Mouse (Mus musculus) adrenal gland, postnatal 4 days (tissue): ENCODE results near the gene Aup1. TPM values are rescaled to one million over a fixed set of nuclear protein-coding genes. Genes with fewer than 3 reads are reported as not detected.

ENCODE experiments used
- DNase-seq, 2 experiments: peaks; one replicate each; pipeline ENCODE4 v3.0.0; 2021 to 2022; ENCODE audit warnings: low spot score in 2 of 2, mixed read lengths in 2 of 2
- total RNA-seq, 2 experiments: library from RNA; stranded (reverse); gene quantifications; 2 replicates each; pipeline ENCODE4 v1.2.3; 2021

Aup1 gene
- total RNA-seq, 2 experiments from 2014 or later, result 170 to 175 TPM

DNA sequence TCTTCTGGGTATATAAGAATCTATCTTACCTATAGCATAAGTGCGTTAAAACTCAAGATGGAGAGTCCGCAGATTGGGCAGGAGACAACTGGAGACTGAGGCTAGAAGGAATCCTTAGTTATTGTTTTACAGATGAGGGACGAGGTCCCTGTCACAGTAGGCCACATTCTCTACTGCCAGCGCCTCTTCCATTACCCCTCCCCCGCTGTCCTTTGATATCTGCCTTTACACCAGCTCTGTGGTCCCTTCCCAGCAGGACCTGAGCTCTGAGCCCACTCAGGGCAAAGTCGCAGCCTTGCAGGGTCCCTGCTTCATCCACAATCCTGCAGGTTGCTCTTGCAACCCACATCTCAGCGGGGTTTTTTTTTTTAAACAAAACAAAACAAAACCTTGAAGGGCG is 13.9 kb downstream of the Aup1 start:
- no peak for DNase-seq

- no peak for DNase-seq
Observed at GRCm38 (mm10) chr6:83068706-83069487, 14.6 kb downstream of the Aup1 start.

DNA sequence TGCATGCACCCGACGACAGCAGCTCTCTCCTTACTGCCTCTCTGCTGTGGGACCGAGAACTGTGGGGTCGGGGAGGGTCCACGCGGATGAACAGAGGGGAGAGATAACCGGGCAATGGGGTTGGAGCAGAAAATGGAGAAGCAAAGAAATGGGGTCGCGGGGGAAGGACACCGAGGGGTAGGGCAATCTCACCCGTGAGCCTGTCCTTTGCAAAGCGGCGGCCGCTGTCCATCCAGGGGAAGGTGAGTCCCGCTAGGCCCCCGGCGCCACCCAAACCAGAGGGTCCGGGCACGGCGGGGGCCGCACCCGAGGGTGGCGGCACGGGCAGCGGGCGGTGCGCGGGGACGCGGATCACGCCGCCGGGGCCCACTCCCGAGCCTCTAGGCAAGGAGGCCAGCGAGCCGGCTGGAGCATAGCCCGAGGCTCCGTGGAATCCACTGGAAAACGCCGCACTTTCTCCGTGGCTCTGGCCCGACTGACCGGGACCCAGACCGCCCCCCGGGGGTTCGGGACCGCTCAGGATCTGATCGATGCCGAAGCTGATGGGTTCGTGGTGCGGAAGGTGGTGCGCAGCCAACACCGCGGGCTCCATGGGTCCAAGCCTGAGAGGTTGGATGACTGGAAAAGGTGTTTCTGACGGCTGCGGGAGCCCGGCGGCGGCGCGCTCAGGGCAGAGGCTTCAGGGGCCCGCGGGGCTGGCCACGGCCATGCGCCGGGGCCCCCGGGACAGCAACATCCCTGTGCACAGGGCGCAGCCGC is 15.3 kb downstream of the Aup1 start:
- DNase-seq, result no peak

GRCm38 (mm10) chr6:83070247-83070310 is 15.8 kb downstream of the Aup1 start, which contains the start of gene Tlx2:
Tlx2 (minus strand) TSS chr6:83070293.
- DNase-seq, result no peak

DNA sequence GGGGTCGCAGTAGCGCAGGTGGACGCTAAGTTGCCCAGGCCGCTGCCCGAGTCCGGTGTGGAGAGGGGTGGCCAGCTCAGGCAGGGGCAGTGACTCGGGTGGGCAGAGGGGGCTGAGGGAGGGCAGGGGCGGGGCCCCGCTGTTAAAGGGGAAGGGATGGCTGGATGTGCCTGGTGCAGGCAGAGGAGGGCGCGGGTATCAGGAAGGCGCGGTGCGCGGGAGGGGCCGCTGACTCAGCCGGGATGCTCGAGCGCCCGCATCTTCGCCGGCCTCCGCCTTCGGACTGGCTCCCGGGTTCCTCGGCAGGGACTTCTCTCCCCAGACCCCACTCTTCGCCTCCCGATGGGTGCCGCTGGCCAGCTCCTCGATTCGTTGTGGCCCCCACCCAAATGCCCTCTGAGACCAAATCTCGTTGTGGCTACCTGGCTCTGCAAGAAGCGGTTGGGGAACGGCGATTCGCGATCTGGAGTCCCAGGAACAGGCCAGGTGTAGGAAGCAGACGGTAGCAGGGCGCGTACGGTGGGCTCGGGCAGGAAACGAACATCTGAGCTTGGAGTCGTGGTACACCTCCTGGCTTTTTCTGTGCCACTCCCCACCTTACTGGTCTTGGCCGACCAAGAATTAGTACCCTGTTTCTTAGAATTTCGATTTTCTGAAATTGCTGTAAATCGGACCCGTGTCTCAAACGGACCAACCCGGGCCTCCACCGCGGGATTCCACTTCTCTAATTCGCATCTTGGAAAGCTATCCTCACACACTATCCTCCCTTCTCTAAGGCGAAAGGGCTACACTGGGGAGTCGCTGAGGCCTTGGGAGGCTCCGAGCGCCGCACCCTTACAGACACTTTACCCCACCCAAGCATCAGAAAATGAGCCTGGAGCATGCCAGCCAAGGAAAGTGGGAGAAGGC is 16.2 kb downstream of the Aup1 start:
- DNase-seq, result no peak

DNA sequence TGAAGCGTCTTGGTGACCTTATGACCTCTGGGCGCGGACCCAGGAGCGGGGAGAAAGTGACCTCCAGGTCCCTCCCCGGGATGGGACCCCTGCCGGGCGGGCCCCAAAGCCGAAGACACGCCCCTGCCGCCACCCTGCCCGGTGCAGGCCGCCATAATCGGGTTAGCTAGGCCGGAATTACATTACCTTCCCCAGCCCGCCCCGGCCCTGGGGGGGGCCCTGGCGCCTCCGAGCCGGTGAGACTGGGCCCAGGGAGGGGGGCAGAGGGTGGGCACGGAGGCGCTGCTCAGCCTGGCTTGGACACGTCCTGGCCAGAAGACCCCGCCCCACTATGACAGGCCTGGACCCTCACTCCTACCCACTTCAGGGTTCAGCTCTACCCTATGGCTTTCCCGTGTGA is 16.9 kb downstream of the Aup1 start:
- no peak for DNase-seq

- no peak for DNase-seq
Observed at GRCm38 (mm10) chr6:83074979-83075378, 20.7 kb downstream of the Aup1 start.

GRCm38 (mm10) chr6:83077630-83078323 is 23.5 kb downstream of the Aup1 start, which contains the start of gene Pcgf1:
Pcgf1 (plus strand) TSS chr6:83077869.
- peak in 1 of 2 experiments; percentile 38 for DNase-seq

DNA sequence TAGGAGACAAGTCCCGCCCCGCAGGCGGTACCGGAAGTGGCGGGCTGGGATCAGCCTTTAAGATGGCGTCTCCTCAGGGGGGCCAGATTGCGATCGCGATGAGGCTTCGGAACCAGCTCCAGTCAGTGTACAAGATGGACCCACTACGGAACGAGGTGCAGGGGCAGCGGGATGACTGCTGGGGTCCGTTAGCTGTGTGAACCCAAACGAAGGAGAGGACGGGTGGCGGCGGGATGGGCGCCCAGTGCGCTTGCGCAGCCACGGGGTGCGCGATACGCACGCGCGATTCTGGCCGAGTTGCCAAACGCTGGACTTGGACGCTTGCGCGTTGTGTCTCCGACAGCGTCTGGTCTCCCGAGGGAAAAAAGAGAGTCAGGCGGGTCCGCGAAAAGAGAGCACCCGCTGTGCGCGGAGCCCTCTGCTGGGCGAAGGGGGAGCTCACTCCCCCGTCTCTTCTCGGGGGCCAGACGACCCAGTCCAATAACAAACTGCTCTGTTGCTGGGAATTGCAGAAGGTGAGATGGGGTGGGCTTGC is 24.1 kb downstream of the Aup1 start:
- DNase-seq, result peak; percentile 95 to 97

- DNase-seq, result no peak
Observed at GRCm38 (mm10) chr6:83080210-83080609, 25.9 kb downstream of the Aup1 start.

DNA sequence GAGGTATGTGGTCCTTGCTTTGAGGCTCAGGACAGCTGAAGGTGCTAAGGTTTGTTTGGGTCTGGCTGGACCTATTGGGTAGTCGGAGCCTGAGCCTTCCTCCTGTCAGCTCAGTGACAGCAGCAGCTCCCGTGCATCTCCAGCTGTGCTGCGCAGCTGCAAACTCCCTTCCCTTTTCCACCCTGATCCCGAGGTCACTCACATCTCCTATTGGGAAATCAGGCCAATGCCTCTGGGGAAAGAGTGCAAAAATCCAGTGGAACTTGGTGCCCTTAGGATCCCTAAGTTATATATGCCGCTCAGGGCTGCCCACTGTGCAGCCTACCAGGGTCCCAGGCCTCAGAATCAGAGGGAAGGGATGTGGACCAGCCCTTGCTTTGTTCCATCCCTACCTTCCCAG is 29.2 kb downstream of the Aup1 start:
- DNase-seq, result no peak

GRCm38 (mm10) chr6:83084477-83084876 is 30.2 kb downstream of the Aup1 start:
- no peak for DNase-seq

DNA sequence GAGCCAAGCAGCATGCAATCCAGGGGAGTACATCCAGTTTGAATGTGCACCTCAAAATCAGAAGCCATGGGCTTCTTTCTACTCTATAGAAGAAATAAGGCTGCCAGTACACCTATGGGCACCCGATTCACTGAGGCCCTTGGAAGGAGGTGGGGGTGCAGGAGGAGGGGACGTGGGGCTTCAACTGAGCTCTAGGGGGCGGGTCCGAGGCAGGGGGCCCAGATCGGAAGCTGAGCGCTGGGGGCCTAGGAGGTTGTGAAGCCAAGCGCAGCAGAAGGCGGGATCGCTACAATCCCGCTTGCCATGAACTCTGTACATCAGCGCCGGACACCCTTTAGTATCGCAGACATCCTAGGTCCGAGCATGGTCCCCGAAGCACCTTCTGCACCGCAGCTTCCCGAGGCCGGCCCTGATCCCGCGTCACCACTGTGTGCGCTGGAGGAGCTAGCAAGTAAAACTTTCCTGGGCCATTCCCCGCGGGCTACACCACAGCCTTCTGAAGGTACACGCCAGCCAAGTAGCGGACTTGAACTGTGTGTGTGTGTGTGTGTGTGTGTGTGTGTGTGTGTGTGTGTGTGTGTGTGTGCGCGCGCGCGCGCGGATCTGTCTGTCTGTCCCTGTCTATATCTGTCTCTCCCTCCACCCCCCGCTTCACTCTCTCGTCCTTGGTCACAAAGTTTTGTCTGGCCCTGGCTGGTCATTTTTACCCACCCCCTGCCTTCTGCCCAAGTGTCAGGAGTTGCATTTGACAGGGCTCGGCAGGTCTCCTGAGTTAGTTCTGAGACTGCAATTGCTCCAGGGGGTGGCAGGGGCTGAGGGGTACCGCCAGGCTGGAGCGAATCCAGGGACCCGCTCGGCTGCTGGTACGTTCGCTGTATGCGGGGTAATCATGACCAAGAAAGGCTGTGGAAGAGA is 32.1 kb downstream of the Aup1 start, which contains the start of gene Lbx2:
Gene Lbx2 (plus strand): TSS at position 247 of the 915 bp plus-strand sequence.
- DNase-seq, result no peak

- DNase-seq, result no peak
Observed at GRCm38 (mm10) chr6:83087205-83087925, 33.0 kb downstream of the Aup1 start.

GRCm38 (mm10) chr6:83087926-83088260 is 33.6 kb downstream of the Aup1 start:
- no peak for DNase-seq

GRCm38 (mm10) chr6:83092416-83093127 is 38.3 kb downstream of the Aup1 start:
- no peak for DNase-seq

DNA sequence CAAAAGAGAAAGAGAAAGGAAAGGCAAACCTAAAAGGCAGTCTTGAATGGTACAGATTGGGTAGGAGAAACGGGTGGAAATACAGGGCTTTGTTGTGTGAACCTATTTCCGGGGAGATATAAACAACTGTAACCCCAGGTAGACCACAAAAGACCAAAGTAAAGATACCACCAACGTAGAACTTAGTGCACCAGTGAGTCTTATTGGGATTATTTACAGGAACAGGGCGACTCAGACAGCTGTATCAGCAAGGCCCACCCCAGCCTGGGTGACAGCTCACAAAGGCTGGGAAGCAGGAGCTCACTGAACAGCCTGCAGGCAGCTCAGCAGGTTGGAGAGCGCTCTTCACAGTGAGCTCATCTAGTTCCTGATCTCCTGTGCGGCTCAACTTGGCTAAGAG is 41.6 kb downstream of the Aup1 start:
- DNase-seq, result no peak

DNA sequence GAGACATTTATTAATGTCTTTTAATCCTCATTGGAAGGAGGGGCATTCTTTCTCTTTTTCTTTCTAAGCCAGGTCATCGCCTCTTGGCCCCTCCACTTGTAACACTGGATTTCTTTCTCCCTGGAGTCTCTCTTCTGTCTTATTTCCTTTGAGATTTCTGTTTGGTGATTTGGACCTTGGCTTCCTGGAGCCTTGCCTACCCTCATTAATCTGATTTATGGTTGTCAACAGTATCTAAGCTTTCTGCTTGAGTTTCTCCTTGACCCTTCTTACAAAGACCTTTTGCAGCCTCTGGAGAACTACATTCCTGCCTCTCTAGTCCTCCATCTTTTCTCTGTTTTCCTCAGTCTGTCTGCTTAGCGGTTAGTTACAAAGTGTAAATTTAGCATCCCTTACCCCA is 44.1 kb downstream of the Aup1 start:
- DNase-seq, result no peak

- peak; percentile 56 to 81 for DNase-seq
Observed at GRCm38 (mm10) chr6:83101316-83101687, 47.0 kb downstream of the Aup1 start, which contains the start of the genes Ccdc142 and Gm42688. Ccdc142 (plus strand) TSS chr6:83101601. Gm42688 (plus strand) TSS chr6:83101617.
